Mouse (Mus musculus) CH12.LX (cell line): ENCODE data around the gene Yif1b. TPM values are rescaled to one million over a fixed set of nuclear protein-coding genes. Genes with fewer than 3 reads are reported as not detected.
A peak's percentile ranks its signal among the peaks of the same experiment; 100 is the strongest.
"Not testable (repeated sequence)": the region's sequence is repeated elsewhere in the genome, so short reads cannot be mapped to it uniquely, and the experiment has no call there.

Source experiments
- DNase-seq: peaks from one replicate; pipeline ENCODE4 v3.0.0-alpha.2; 2013; ENCODE audit errors: extremely low read depth
- H3K27ac ChIP-seq: 2 replicates; pipeline ENCODE4 v1.5.1; 2012; ENCODE audit warnings: low read depth, mild to moderate bottlenecking, control low read depth, moderate library complexity; ENCODE audit not compliant: insufficient read depth
- H3K27me3 ChIP-seq: replicated peaks from 2 replicates; pipeline ENCODE3; 2012; ENCODE audit warnings: inconsistent platforms
- H3K36me3 ChIP-seq, 2 experiments: replicated peaks in 1 of 2; 2 replicates each; pipeline versions ENCODE3 to v1.6.1; 2012; ENCODE audit warnings: inconsistent platforms in 1 of 2, low read length in 1 of 2, mild to moderate bottlenecking in 1 of 2, mixed read lengths in 1 of 2, moderate library complexity in 1 of 2; ENCODE audit not compliant: control insufficient read depth in 1 of 2, insufficient read depth in 1 of 2
- H3K4me1 ChIP-seq, 2 experiments: 2 replicates each; pipeline ENCODE4 v1.6.1; 2012; ENCODE audit warnings: inconsistent platforms in 1 of 2, moderate library complexity in 1 of 2; ENCODE audit not compliant: insufficient read depth in 2 of 2, control insufficient read depth in 1 of 2
- H3K4me2 ChIP-seq: 2 replicates; pipeline ENCODE4 v1.6.1; 2012; ENCODE audit warnings: low read depth, mild to moderate bottlenecking, control low read depth; ENCODE audit not compliant: poor library complexity, insufficient read depth, severe bottlenecking
- H3K4me3 ChIP-seq, 3 experiments: fragments of 150-350 bp in 1 of 3; sonication (generic) in 1 of 3; replicated peaks in 1 of 3; 2 replicates each; pipeline versions ENCODE3 to v1.5.1; 2011 to 2012; ENCODE audit warnings: low read depth in 2 of 3, low read length in 2 of 3, mild to moderate bottlenecking in 2 of 3, moderate library complexity in 2 of 3, control low read depth in 1 of 3, improper control_type of control experiment in 1 of 3, inconsistent platforms in 1 of 3, mixed read lengths in 1 of 3; ENCODE audit not compliant: poor library complexity in 1 of 3
- H3K79me2 ChIP-seq: replicated peaks from 2 replicates; pipeline ENCODE4 v1.6.1; 2012; ENCODE audit warnings: mild to moderate bottlenecking, moderate library complexity; ENCODE audit not compliant: control insufficient read depth, poor library complexity, insufficient read depth, severe bottlenecking; ENCODE audit errors: extremely low read depth
- H3K9ac ChIP-seq: 2 replicates; pipeline ENCODE4 v1.6.1; 2012; ENCODE audit warnings: low read depth, mild to moderate bottlenecking, control low read depth, moderate library complexity; ENCODE audit not compliant: insufficient read depth
- H3K9me3 ChIP-seq: replicated peaks from 2 replicates; pipeline ENCODE3; 2012; ENCODE audit warnings: low read length, inconsistent platforms, mixed read lengths
- BHLHE40 ChIP-seq: IDR thresholded peaks from 2 replicates; pipeline ENCODE4 v1.6.1; 2011; ENCODE audit warnings: mild to moderate bottlenecking, low read depth, low read length, improper control_type of control experiment
- CTCF ChIP-seq, 2 experiments: IDR thresholded peaks in 1 of 2; conservative IDR thresholded peaks in 1 of 2; 2 replicates each; pipeline ENCODE4 v1.5.1; 2011 to 2012; ENCODE audit warnings: low read depth in 2 of 2, low read length in 2 of 2, improper control_type of control experiment in 1 of 2, inconsistent platforms in 1 of 2, mild to moderate bottlenecking in 1 of 2, moderate library complexity in 1 of 2
- E2F4 ChIP-seq: IDR thresholded peaks from 2 replicates; pipeline ENCODE4 v1.6.1; 2011; ENCODE audit warnings: low read depth, low read length, improper control_type of control experiment; ENCODE audit not compliant: insufficient replicate concordance
- EP300 ChIP-seq: IDR thresholded peaks from 2 replicates; pipeline ENCODE4 v1.6.1; 2011; ENCODE audit warnings: low read length, improper control_type of control experiment
- IRF4 ChIP-seq: IDR thresholded peaks from 2 replicates; pipeline ENCODE4 v1.6.1; 2014; ENCODE audit warnings: low read depth, mild to moderate bottlenecking, inconsistent platforms, low read length, improper control_type of control experiment
- JUND ChIP-seq: conservative IDR thresholded peaks from 2 replicates; pipeline ENCODE4 v1.6.1; 2011; ENCODE audit warnings: low read depth, low read length, improper control_type of control experiment
- KAT2A ChIP-seq: IDR thresholded peaks from 2 replicates; pipeline ENCODE4 v1.6.1; 2012; ENCODE audit warnings: low read length, improper control_type of control experiment, inconsistent platforms; ENCODE audit not compliant: insufficient replicate concordance
- MAX ChIP-seq: IDR thresholded peaks from 2 replicates; pipeline ENCODE4 v1.6.1; 2011; ENCODE audit warnings: low read length, improper control_type of control experiment
- MAZ ChIP-seq: IDR thresholded peaks from 2 replicates; pipeline ENCODE4 v1.6.1; 2012; ENCODE audit warnings: low read depth, mild to moderate bottlenecking, inconsistent platforms, low read length, improper control_type of control experiment, moderate library complexity
- MEF2A ChIP-seq: IDR thresholded peaks from 2 replicates; pipeline ENCODE4 v1.6.1; 2014; ENCODE audit warnings: low read depth, mild to moderate bottlenecking, inconsistent platforms, low read length, improper control_type of control experiment, borderline replicate concordance
- MXI1 ChIP-seq: IDR thresholded peaks from 2 replicates; pipeline ENCODE4 v1.6.1; 2011; ENCODE audit warnings: mild to moderate bottlenecking, low read depth, low read length, improper control_type of control experiment
- NRF1 ChIP-seq: IDR thresholded peaks from 2 replicates; pipeline ENCODE4 v1.6.1; 2014; ENCODE audit warnings: low read depth, mild to moderate bottlenecking, inconsistent platforms, low read length, improper control_type of control experiment, moderate library complexity
- PAX5 ChIP-seq: IDR thresholded peaks from 2 replicates; pipeline ENCODE4 v1.6.1; 2012; ENCODE audit warnings: low read length, inconsistent platforms, mixed read lengths
- POLR2A ChIP-seq: IDR thresholded peaks from 2 replicates; pipeline ENCODE4 v1.6.1; 2011; ENCODE audit warnings: low read depth, mild to moderate bottlenecking, improper control_type of control experiment, low read length
- POLR2AphosphoS2 ChIP-seq: IDR thresholded peaks from 2 replicates; pipeline ENCODE4 v1.6.1; 2011; ENCODE audit warnings: low read depth, low read length, improper control_type of control experiment
- RAD21 ChIP-seq: IDR thresholded peaks from 2 replicates; pipeline ENCODE4 v1.6.1; 2011; ENCODE audit warnings: low read depth, mild to moderate bottlenecking, low read length, improper control_type of control experiment, moderate library complexity
- RCOR1 ChIP-seq: conservative IDR thresholded peaks from 2 replicates; pipeline ENCODE4 v1.6.1; 2012; ENCODE audit warnings: low read depth, mild to moderate bottlenecking, inconsistent platforms, low read length, improper control_type of control experiment
- SIN3A ChIP-seq: IDR thresholded peaks from 2 replicates; pipeline ENCODE4 v1.6.1; 2012; ENCODE audit warnings: low read length, improper control_type of control experiment, inconsistent platforms
- SMC3 ChIP-seq: IDR thresholded peaks from 2 replicates; pipeline ENCODE4 v1.6.1; 2011; ENCODE audit warnings: low read depth, low read length, improper control_type of control experiment
- TBP ChIP-seq: conservative IDR thresholded peaks from 2 replicates; pipeline ENCODE4 v1.6.1; 2011; ENCODE audit warnings: low read depth, low read length, improper control_type of control experiment
- UBTF ChIP-seq: IDR thresholded peaks from 2 replicates; pipeline ENCODE4 v1.6.1; 2012; ENCODE audit warnings: low read depth, mild to moderate bottlenecking, inconsistent platforms, low read length, improper control_type of control experiment, moderate library complexity
- USF1 ChIP-seq: IDR thresholded peaks from 2 replicates; pipeline ENCODE4 v1.6.1; 2014; ENCODE audit warnings: low read depth, mild to moderate bottlenecking, inconsistent platforms, low read length, improper control_type of control experiment
- USF2 ChIP-seq: conservative IDR thresholded peaks from 2 replicates; pipeline ENCODE4 v1.6.1; 2011; ENCODE audit warnings: low read depth, low read length, improper control_type of control experiment
- ZMIZ1 ChIP-seq: IDR thresholded peaks from 2 replicates; pipeline ENCODE4 v1.6.1; 2012; ENCODE audit warnings: low read depth, mild to moderate bottlenecking, inconsistent platforms, low read length, improper control_type of control experiment
- ZNF384 ChIP-seq: IDR thresholded peaks from 2 replicates; pipeline ENCODE4 v1.6.1; 2012; ENCODE audit warnings: low read depth, low read length, improper control_type of control experiment, inconsistent platforms
- dilution Hi-C: fragments of 300-500 bp; cut with MboI; formaldehyde crosslinking; loops from 2 replicates; pipeline ENCODE4 v1.14.3; 2020; ENCODE audit warnings: low sequenced_read_pairs; ENCODE audit not compliant: extremely low pct_unique_long_range_greater_than_20kb, extremely low pct_ligation_motif_present
- in situ Hi-C: fragments of 300-500 bp; cut with MboI; formaldehyde crosslinking; loops from 3 replicates; pipeline ENCODE4 v1.14.3; 2019; ENCODE audit warnings: low sequenced_read_pairs, low pct_ligation_motif_present, low pct_unique_long_range_greater_than_20kb, mixed read lengths
- polyA plus RNA-seq: library from polyadenylated mRNA; unstranded; fragments of >175 nt; gene quantifications from 2 replicates; pipeline ENCODE4 v1.2.1, GENCODE M21; 2012; ENCODE audit warnings: low read depth; ENCODE audit not compliant: insufficient read length
- total RNA-seq, 2 experiments: library from RNA; depleted of rRNA; stranded (reverse); fragments of 300-350 nt in 1 of 2; fragments of >200 nt in 1 of 2; gene quantifications; 2 replicates each; pipeline ENCODE4 v1.2.3; 2012 to 2014

Yif1b gene
- total and polyA plus RNA-seq, 3 experiments, result 63.0 to 99.4 (median 69.4) TPM

DNA sequence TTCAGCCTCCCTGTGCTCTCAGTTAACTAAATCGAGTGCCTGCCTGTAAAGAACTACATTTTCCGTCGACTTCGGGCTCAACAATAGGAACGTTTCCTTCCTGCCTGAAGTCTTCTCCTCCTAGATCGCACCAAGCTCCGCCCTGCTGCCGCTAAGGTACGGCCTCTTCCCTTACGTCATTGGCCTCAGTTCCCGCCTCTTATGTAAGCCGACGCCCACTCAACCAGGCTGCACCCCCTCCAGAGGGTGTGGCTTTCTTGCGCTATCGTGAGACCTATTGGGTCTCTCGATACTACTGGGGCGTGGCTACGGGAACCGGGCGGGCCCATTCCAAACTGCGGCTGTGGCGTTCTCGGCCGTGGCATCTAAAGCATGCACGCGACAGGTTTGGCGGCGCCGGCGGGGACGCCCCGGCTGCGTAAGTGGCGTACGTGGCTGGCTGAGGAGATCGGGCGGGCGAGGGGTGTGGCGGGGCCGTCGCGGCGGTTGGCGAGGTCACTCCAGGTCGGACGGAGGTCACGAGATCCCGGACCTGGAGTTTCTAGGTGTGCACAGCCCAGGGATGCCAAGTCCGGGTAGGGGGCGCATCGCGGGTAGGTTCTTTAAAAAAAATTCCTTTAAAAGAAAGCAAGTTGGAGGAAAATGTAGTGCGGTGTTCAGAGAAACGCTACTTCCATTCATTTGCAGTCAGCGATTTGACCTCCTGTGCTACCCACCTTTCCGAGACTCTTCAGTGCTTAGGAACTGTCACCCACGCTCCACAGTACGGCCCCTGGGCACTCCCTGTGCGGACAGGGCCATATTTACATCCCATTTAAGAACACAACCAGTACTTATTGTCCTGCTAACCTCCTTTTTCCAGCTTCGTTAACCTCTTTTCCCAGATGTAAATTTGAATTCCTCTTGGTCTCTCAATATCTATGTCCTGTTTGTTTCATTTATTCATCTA, at the start of gene Yif1b (continued):
- peak; percentile 79 for TF ChIP-seq SIN3A
- TF ChIP-seq POLR2A, result peak; percentile 95

DNA sequence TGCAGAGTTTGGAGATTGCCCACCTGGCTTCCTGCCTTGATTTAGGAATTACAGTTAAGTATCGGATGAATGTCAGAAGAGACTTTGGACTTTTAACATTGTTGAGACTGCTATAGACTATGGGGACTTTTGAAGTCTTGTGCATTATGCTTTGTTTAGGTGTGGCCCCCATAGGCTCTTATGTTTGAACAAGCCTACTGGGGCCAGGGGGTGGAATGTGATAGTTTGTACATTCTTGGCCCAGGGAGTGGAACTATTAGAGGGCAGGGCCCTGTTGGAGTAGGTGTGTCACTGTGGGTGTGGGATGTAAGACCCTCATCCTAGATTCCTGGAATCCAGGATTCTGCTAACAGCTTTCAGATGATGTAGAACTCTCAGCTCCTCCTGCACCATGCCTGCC, 43.9 kb upstream of the Yif1b start:
- H3K27ac ChIP-seq, H3K36me3 ChIP-seq, H3K79me2 ChIP-seq, DNase-seq, H3K4me3 ChIP-seq, H3K4me2 ChIP-seq, H3K9ac ChIP-seq, in situ Hi-C loops, H3K4me1 ChIP-seq, H3K27me3 ChIP-seq, dilution Hi-C loops, H3K9me3 ChIP-seq: not testable (repeated sequence)

DNA sequence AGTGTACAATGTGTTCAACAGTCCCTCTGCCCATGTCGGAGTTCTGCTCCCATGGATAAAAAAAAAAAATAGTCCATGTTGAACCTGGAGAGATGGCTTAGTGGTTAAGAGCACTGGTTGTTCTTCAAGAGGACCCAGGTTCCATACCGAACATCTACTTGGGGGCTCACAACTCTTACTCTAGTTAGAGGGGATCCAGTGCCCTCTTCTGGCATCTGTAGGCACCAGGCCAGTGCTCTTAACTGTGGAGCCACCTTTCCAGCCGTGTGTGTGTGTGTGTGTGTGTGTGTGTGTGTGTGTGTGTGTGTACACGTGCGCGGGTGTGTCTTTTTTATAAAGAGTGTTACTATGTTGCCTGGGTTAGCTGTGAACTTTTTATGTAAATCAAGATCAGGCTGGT, 35.6 kb upstream of the Yif1b start:
- Histone ChIP-seq H3K9ac (no peak overlapping the region), H3K27me3 (no peaks in the 10 kb centered on the region), H3K4me2 (no peak overlapping the region), H3K27ac (no peak overlapping the region), H3K9me3 (no peaks in the 10 kb centered on the region)
- no peak for DNase-seq
- 0 out of 2 replicates have a peak, but pooled peaks have one; percentile 10 for TF ChIP-seq BHLHE40
- peak; percentile 50 for TF ChIP-seq SMC3
- TF ChIP-seq CTCF (conservative IDR thresholded peaks at IDR 0.05 in 1 of 2, IDR thresholded peaks at IDR 0.05 in 1 of 2; ENCODE audit: low read depth in 2 of 2, low read length in 2 of 2), result peak in 1 of 2 experiments; percentile 51; a peak in 2 of 4 replicates
- TF ChIP-seq EP300, result no peak
- no peak for TF ChIP-seq USF2
- no peak for TF ChIP-seq POLR2A
- no peak for TF ChIP-seq MAX
- TF ChIP-seq RCOR1, result no peak
- TF ChIP-seq PAX5, result no peak
- no peak for TF ChIP-seq NRF1
- peak; percentile 42 for TF ChIP-seq RAD21
- TF ChIP-seq ZNF384, result no peak
- TF ChIP-seq UBTF, result no peak
- TF ChIP-seq MAZ, result no peak
- TF ChIP-seq ZMIZ1, result no peak
- TF ChIP-seq SIN3A, result no peak
- no peak for TF ChIP-seq USF1
- no peak for TF ChIP-seq JUND
- TF ChIP-seq KAT2A, result no peak
- no peak for TF ChIP-seq MEF2A
- no peak for TF ChIP-seq MXI1
- no peak for TF ChIP-seq IRF4
- TF ChIP-seq POLR2AphosphoS2, result no peak
- no peak for TF ChIP-seq TBP
- no peak for TF ChIP-seq E2F4
- TF ChIP-seq, all 38 proteins: peak for 4
- in situ Hi-C loops (no loop called here), dilution Hi-C loops (no loop called here)
- Histone ChIP-seq H3K4me1 (no peaks in the 10 kb centered on the region), H3K4me3 (no peak overlapping the region), H3K79me2 (no peaks in the 10 kb centered on the region), H3K36me3 (no peaks in the 10 kb centered on the region)

DNA sequence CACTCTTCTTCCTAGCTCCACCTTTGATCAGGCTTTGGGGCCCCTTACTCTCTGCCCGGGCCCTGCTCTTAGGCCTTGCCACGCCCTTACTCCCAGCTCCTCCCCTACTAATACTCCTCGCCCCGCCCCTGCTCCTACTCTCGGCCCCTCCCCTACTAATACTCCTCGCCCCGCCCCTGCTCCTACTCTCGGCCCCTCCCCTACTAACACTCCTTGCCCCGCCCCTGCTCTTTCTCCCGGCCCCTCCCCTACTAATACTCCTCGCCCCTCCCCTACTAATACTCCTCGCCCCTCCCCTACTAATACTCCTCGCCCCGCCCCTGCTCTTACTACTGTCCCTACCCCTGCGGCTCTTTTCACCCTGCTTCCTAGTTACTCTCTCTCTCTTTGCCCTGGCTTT, 27.1 kb upstream of the Yif1b start:
- H3K36me3 ChIP-seq, dilution Hi-C loops, H3K27me3 ChIP-seq, H3K79me2 ChIP-seq, H3K9me3 ChIP-seq: not testable (repeated sequence)
- peak; percentile 60 for DNase-seq
- in situ Hi-C loops, result loop anchor here (5.0 kb wide), 1 partner anchor 36 kb away; the partner anchor contains the start of gene 2200002D01Rik
- H3K27ac ChIP-seq, result peak overlapping the region; percentile 47
- peak overlapping the region; percentile 40 to 52 (median 52) for H3K4me3 ChIP-seq
- 0 out of 2 replicates have a peak overlapping the region, but pooled peaks have one; percentile 1 for H3K9ac ChIP-seq
- H3K4me2 ChIP-seq, result peak overlapping the region; percentile 9
- H3K4me1 ChIP-seq, result peaks cover 0 to 10% of the 10 kb centered on the region in 2 experiments; a peak in 2 of 4 replicates
